23 mouse cellular contexts compared by ENCODE assay signal in the genomic region with DNA sequence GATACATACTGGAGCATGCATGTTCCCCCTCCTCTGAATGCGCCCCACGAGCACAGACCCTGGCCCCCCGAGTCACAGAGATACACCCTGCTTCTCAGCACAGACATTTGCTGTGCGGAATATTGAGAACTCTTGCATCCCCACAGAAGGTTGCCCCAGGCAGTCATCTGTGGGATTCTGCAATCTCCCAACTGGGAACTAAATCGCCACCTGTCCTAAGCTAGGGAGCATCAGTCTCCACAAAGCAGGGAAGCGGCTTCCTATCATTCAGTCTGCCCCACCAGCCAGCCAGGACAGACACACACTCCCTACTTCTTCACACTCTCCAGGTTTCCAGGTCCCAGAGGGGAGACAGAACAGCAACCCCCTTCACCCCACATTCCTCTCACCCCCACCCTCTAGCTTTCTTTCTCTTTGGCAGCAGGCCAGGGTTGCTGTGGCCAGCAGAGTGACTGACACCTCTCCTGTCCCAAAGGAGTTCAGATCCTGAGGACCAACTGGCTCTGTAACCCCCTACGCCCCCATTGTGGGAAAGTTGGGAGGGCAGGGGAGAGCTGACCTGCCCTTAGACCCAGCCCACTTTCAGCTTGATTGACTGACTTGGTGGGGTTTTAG. TPM values are rescaled to one million over a fixed set of nuclear protein-coding genes. Genes with fewer than 3 reads are reported as not detected.
DNase-seq lines count a peak whose midpoint lies in the region; ATAC-seq and TF ChIP-seq lines count a peak whose summit lies in the region.
"Had no signal": no experiment of that assay in that cellular context is flagged by ENCODE, and none has a peak within 500 bp of the region (broad histone marks: within the 10 kb centered on the region; RNA-seq: fewer than 3 reads in every experiment).

No protein-coding gene starts in this region.

- 73% methylated on average over 7 of the region's 7 CpGs for WGBS in forebrain, embryonic 12.5 days
- WGBS in forebrain, embryonic 16.5 days = 65% methylated on average over 7 of the region's 7 CpGs
- 64% methylated on average over 7 of the region's 7 CpGs for WGBS in neural tube, embryonic 13.5 days
- 75% methylated on average over 7 of the region's 7 CpGs for WGBS in limb, embryonic 10.5 days

- H3K4me1 ChIP-seq in forebrain, embryonic 12.5 days = peaks cover 31% of the 10 kb centered on the region
- H3K4me1 ChIP-seq in forebrain, embryonic 16.5 days (replicated peaks; ENCODE audit: control insufficient read depth, insufficient read depth, low read length) = peaks cover 24% of the 10 kb centered on the region
- H3K4me1 ChIP-seq in neural tube, embryonic 13.5 days (replicated peaks) = peaks cover 37% of the 10 kb centered on the region
- H3K4me1 ChIP-seq in limb, embryonic 10.5 days = peaks cover 33% of the 10 kb centered on the region

- no peaks in the 10 kb centered on the region for H3K27me3 ChIP-seq in forebrain, embryonic 12.5 days
- no peaks in the 10 kb centered on the region for H3K27me3 ChIP-seq in forebrain, embryonic 16.5 days (replicated peaks; ENCODE audit: control insufficient read depth, insufficient read depth, low read length)
- no peaks in the 10 kb centered on the region for H3K27me3 ChIP-seq in neural tube, embryonic 13.5 days
- 0 out of 2 replicates have a peak, but pooled peaks cover 5% of the 10 kb centered on the region for H3K27me3 ChIP-seq in limb, embryonic 10.5 days (ENCODE audit: low read depth, poor library complexity, severe bottlenecking)
- H3K27me3 ChIP-seq: hindbrain, embryonic 15.5 days had no signal

- H3K9ac ChIP-seq in forebrain, embryonic 12.5 days = no peak overlapping the region
- no peak overlapping the region for H3K9ac ChIP-seq in forebrain, embryonic 16.5 days (replicated peaks; ENCODE audit: low read depth, low read length)
- no peak overlapping the region for H3K9ac ChIP-seq in neural tube, embryonic 13.5 days
- H3K9ac ChIP-seq: hindbrain, embryonic 15.5 days had no signal

- H3K27ac ChIP-seq in forebrain, embryonic 12.5 days = peak overlapping the region; percentile 60
- no peak overlapping the region; the same call in 1 of the 2 replicates for H3K27ac ChIP-seq in forebrain, embryonic 16.5 days (ENCODE audit: low read length)
- peak overlapping the region; percentile 62 for H3K27ac ChIP-seq in layer of hippocampus, adult 2 months
- H3K27ac ChIP-seq in neural tube, embryonic 13.5 days (replicated peaks) = 0 out of 2 replicates have a peak overlapping the region, but pooled peaks have one; percentile 46
- peak overlapping the region; percentile 50; the same call in 1 of the 2 replicates for H3K27ac ChIP-seq in limb, embryonic 10.5 days
- H3K27ac ChIP-seq: heart, adult 2 months; hindbrain, embryonic 15.5 days had no signal

- peak; percentile 23 to 56 for DNase-seq in layer of hippocampus, adult 2 months (ENCODE audit: low spot score in 2 of 2)
- DNase-seq in layer of hippocampus, postnatal 10 days (ENCODE audit: low spot score in 2 of 2) = no peak
- no peak for DNase-seq in neural tube, embryonic 10.5 days (ENCODE audit: extremely low spot score, low spot score)
- no peak for DNase-seq in limb, embryonic 10.5 days (ENCODE audit: low spot score)
- no peak for DNase-seq in adipocyte (ENCODE audit: low spot score)
- DNase-seq: adrenal gland, postnatal 25 days; cerebellum, adult 11-12 months; gastrocnemius, postnatal 14 days; heart, adult 2 months; kidney, adult 11 months; lung, adult 2 months; right cerebral cortex, postnatal 14 days; spleen, adult 18-20 months; thymus, adult 18-20 months had no signal

- no peaks in the 10 kb centered on the region for H3K36me3 ChIP-seq in forebrain, embryonic 12.5 days (replicated peaks)
- H3K36me3 ChIP-seq in forebrain, embryonic 16.5 days (ENCODE audit: control insufficient read depth, insufficient read depth) = no peaks in the 10 kb centered on the region
- H3K36me3 ChIP-seq in neural tube, embryonic 13.5 days = no peaks in the 10 kb centered on the region
- peaks cover 4% of the 10 kb centered on the region; the same call in 1 of the 2 replicates for H3K36me3 ChIP-seq in limb, embryonic 10.5 days
- H3K36me3 ChIP-seq: G1E; hindbrain, embryonic 15.5 days had no signal

- H3K9me3 ChIP-seq in forebrain, embryonic 12.5 days = peaks cover 10% of the 10 kb centered on the region; the same call in 1 of the 2 replicates
- peaks cover 1% of the 10 kb centered on the region; the same call in 1 of the 2 replicates for H3K9me3 ChIP-seq in forebrain, embryonic 16.5 days (ENCODE audit: control insufficient read depth, low read length)
- H3K9me3 ChIP-seq in neural tube, embryonic 13.5 days = peaks cover 10% of the 10 kb centered on the region
- peaks cover 4% of the 10 kb centered on the region; the same call in 1 of the 2 replicates for H3K9me3 ChIP-seq in limb, embryonic 10.5 days (replicated peaks)
- H3K9me3 ChIP-seq: hindbrain, embryonic 15.5 days had no signal

- no peak for ATAC-seq in forebrain, embryonic 12.5 days (ENCODE audit: low FRiP score)
- ATAC-seq in forebrain, embryonic 16.5 days = no peak
- ATAC-seq in neural tube, embryonic 13.5 days (ENCODE audit: low read depth) = no peak
- ATAC-seq: activated CD4-positive, CD25-positive, alpha-beta regulatory T cell, adult 4 months had no signal

- H3K4me2 ChIP-seq in forebrain, embryonic 12.5 days = no peak overlapping the region
- H3K4me2 ChIP-seq in forebrain, embryonic 16.5 days (ENCODE audit: low read length) = no peak overlapping the region
- no peak overlapping the region for H3K4me2 ChIP-seq in neural tube, embryonic 13.5 days
- H3K4me2 ChIP-seq: hindbrain, embryonic 15.5 days had no signal

- no peak overlapping the region for H3K4me3 ChIP-seq in forebrain, embryonic 12.5 days (replicated peaks)
- no peak overlapping the region for H3K4me3 ChIP-seq in forebrain, embryonic 16.5 days (replicated peaks; ENCODE audit: low read length)
- no peak overlapping the region for H3K4me3 ChIP-seq in layer of hippocampus, adult 2 months
- no peak overlapping the region for H3K4me3 ChIP-seq in neural tube, embryonic 13.5 days
- H3K4me3 ChIP-seq in limb, embryonic 10.5 days = no peak overlapping the region
- H3K4me3 ChIP-seq: erythroblast, embryonic 14.5 days; heart, adult 2 months; hindbrain, embryonic 15.5 days; megakaryocyte, embryonic 14.5 days had no signal

- no peak for TF ChIP-seq CTCF in layer of hippocampus, adult 2 months (conservative IDR thresholded peaks at IDR 0.05)

RNA-seq across cellular contexts. Expression of a gene that starts 35.7 kb away (rescaled TPM):
- 4.2 and 4.5 TPM in 2 replicates for polyA plus RNA-seq in forebrain, embryonic 12.5 days (2016; fragmentation: Nextera tagmentation; extraction: Ambion mirVana)
- 2.1 and 2.9 TPM in 2 replicates for polyA plus RNA-seq in forebrain, embryonic 16.5 days (2015; fragmentation: Nextera tagmentation; extraction: Ambion mirVana)
- total RNA-seq in layer of hippocampus, adult 2 months (2021) = 1 to 10 TPM; 4.9 to 5.4 TPM
- 1 to 10 TPM; 2.0 to 3.2 TPM for total RNA-seq in layer of hippocampus, postnatal 10 days (2021)
- polyA plus RNA-seq in neural tube, embryonic 13.5 days (2015; fragmentation: Nextera tagmentation; extraction: Ambion mirVana) = 0.91 and 1.3 TPM in 2 replicates
- polyA plus RNA-seq in limb, embryonic 10.5 days (2016; fragmentation: Nextera tagmentation; extraction: Ambion mirVana) = 2.1 and 4.0 TPM in 2 replicates
- total RNA-seq: liver, adult 2 months had no signal
- polyA plus RNA-seq: erythroblast, embryonic 14.5 days; G1E; liver, adult 2 months had no signal

RNA-seq across cellular contexts. Expression of a gene that starts 39.9 kb away (rescaled TPM):
- polyA plus RNA-seq in forebrain, embryonic 12.5 days (2016; fragmentation: Nextera tagmentation; extraction: Ambion mirVana) = 101 and 104 TPM in 2 replicates
- polyA plus RNA-seq in forebrain, embryonic 16.5 days (2015; fragmentation: Nextera tagmentation; extraction: Ambion mirVana) = 120 and 121 TPM in 2 replicates
- 10 to 100 TPM; 33.1 to 33.5 TPM for total RNA-seq in layer of hippocampus, adult 2 months (2021)
- total RNA-seq in layer of hippocampus, postnatal 10 days (2021) = 10 to 100 TPM; 44.9 to 57.7 TPM
- 101 and 107 TPM in 2 replicates for polyA plus RNA-seq in neural tube, embryonic 13.5 days (2015; fragmentation: Nextera tagmentation; extraction: Ambion mirVana)
- polyA plus RNA-seq in limb, embryonic 10.5 days (2016; fragmentation: Nextera tagmentation; extraction: Ambion mirVana) = 138 and 141 TPM in 2 replicates

Comparison
In these comparisons a context has a peak if more than half of its experiments do, and no peak if none do; other contexts are left out.
1. DNase-seq: peak in layer of hippocampus, adult 2 months (2 of 2); none in layer of hippocampus, postnatal 10 days (0 of 2), neural tube, embryonic 10.5 days (single experiment), limb, embryonic 10.5 days (single experiment) and adipocyte (single experiment).